Mouse (Mus musculus): ENCODE measurements around the gene Tcam1. TPM values are rescaled to one million over a fixed set of nuclear protein-coding genes. Genes with fewer than 3 reads are reported as not detected.

Gene Tcam1
- polyA plus RNA-seq, 1 experiment: not detected

DNA sequence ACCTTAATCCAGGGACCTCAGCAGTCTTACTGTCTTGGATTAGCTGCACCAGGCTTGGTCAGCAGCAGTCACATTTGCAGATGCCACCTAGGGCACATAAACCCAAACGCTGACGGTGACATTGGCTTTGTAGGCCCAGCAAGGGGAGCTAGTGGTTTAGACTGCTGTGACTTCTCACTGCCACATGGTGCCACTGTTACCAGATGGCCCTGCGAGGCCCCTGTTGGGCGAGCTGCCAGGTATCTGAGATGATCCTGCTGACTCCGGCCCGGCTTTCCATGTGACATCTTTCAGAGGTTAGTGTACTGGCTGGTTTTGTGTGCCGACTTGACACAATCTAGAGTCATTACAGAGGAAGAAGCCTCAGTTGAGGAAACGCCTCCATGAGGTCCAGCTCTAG is 12.9 kb downstream of the Tcam1 start:
- no peaks in the 10 kb centered on the region for H3K36me3 ChIP-seq (replicated peaks; ENCODE audit: low read length)
- peaks cover 8% of the 10 kb centered on the region for H3K9me3 ChIP-seq
- no peak for TF ChIP-seq GATA1 (IDR thresholded peaks at IDR 0.05; ENCODE audit: borderline replicate concordance, low read length)
- no peak for TF ChIP-seq FLI1 (IDR thresholded peaks at IDR 0.05; ENCODE audit: low read length)
- H3K4me1 ChIP-seq: peaks cover 2% of the 10 kb centered on the region; the same call in 1 of the 2 replicates
- H3K4me3 ChIP-seq (replicated peaks): no peak overlapping the region
- H3K27me3 ChIP-seq (replicated peaks): peaks cover 28% of the 10 kb centered on the region

DNA sequence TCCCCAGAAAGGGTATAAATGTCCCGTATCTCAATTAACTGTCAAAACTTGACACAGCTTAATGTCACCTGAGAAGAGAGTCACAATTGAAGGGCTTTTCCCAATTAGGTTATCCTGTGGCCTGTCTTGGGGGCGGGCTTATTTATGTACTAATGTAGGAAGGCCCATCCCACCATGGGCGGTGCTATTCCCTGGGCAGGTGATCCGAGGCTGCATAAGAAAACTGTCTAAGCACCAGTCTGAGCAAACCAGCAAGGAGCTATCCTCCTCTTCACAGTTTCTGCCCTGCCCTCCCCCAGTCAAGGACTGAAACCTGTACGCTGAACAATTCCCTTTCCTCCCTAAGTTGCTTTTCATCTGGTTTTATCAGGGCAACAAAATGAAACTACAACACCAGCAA is 13.9 kb downstream of the Tcam1 start:
- Histone ChIP-seq H3K36me3 (replicated peaks; ENCODE audit: low read length) (no peaks in the 10 kb centered on the region), H3K27me3 (replicated peaks) (peaks cover 18% of the 10 kb centered on the region)
- TF ChIP-seq FLI1 (IDR thresholded peaks at IDR 0.05; ENCODE audit: low read length) (no peak), GATA1 (IDR thresholded peaks at IDR 0.05; ENCODE audit: borderline replicate concordance, low read length) (no peak)

DNA sequence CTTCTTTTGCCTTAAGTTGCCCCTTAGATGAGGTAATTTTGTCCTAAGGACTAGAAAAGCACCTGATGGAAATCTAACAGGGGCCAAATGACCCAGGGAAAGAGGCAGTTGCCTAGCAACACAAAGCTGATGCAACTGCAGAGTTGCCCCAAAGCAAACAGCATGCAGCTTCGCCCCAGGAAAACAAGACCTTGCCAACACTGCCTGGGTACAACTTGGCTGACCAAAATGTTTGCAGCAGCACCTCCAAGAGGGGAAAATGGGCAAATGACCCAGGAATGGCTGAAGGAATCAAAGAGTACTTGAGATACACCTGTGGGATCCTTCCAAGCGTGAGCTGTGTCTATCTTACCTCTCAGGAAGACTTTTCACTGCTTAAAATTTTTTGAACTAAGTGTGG is 15.4 kb downstream of the Tcam1 start:
- no peak for TF ChIP-seq GATA1 (IDR thresholded peaks at IDR 0.05; ENCODE audit: borderline replicate concordance, low read length)
- no peak for TF ChIP-seq FLI1 (IDR thresholded peaks at IDR 0.05; ENCODE audit: low read length)
- Histone ChIP-seq H3K9me3 (peaks cover 8% of the 10 kb centered on the region), H3K27me3 (replicated peaks) (peaks cover 10% of the 10 kb centered on the region), H3K4me1 (no peaks in the 10 kb centered on the region), H3K36me3 (replicated peaks; ENCODE audit: low read length) (no peaks in the 10 kb centered on the region), H3K4me3 (replicated peaks) (no peak overlapping the region)

More for the DNA sequence above, 13.9 kb downstream of the Tcam1 start:
- Histone ChIP-seq H3K9me3 (peaks cover 8% of the 10 kb centered on the region), H3K4me3 (replicated peaks) (no peak overlapping the region), H3K4me1 (no peaks in the 10 kb centered on the region)

DNA sequence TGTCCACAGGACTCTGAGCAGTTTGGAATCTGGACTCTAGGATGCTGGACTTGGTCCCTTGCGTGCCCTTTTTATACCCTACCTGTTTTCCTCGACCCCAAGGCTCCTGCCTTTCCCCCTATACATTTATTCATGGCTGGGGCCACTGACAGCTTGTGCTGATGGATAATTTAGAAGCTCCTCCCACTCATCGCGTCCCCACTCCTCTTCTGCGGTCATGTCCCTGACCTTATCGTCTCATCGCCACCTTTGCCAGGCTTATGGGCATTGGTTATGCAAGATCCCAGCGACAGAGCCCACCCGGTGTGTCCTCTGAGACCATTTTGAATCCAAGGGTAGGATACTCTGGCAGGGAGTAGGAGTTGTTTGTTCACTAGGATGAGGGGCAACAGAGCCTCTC is 25.3 kb downstream of the Tcam1 start, which contains the start of gene Gh:
Gene Gh, minus strand, starts transcription at position 101 of the 400 bp plus-strand sequence.
- H3K4me3 ChIP-seq (replicated peaks): no peak within 1 kb of the TSS
- peaks cover 43% of the 10 kb centered on the region for H3K27me3 ChIP-seq (replicated peaks)
- H3K4me1 ChIP-seq: peaks cover 4% of the 10 kb centered on the region; the same call in 1 of the 2 replicates
- no peaks in the 10 kb centered on the region for H3K36me3 ChIP-seq (replicated peaks; ENCODE audit: low read length)
- 0 out of 2 replicates have a peak, but pooled peaks cover 5% of the 10 kb centered on the region for H3K9me3 ChIP-seq
- TF ChIP-seq GATA1 (IDR thresholded peaks at IDR 0.05; ENCODE audit: borderline replicate concordance, low read length) (no peak), FLI1 (IDR thresholded peaks at IDR 0.05; ENCODE audit: low read length) (no peak)

DNA sequence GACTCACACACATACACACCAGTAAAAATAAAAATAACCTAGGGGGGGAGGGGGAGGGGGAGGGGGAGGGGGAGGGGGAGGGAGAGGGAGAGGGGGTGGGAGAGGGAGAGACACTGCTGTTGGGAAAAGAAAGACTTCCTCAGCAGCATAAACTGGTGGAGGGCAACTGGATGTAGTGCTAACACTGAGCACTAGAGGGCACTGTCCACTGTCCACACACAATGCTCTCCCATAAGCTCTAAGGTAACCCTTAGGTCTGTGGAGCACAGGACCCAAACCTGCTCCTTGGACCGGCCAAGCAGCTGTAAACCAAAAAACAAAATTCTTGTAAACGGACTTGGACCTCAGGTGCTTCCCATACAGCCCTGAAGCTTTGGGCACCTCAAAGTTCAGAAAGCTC is 26.2 kb downstream of the Tcam1 start:
- Histone ChIP-seq H3K4me1 (peaks cover 4% of the 10 kb centered on the region; the same call in 1 of the 2 replicates), H3K27me3 (replicated peaks) (peaks cover 42% of the 10 kb centered on the region)
- TF ChIP-seq GATA1 (IDR thresholded peaks at IDR 0.05; ENCODE audit: borderline replicate concordance, low read length) (no peak), FLI1 (IDR thresholded peaks at IDR 0.05; ENCODE audit: low read length) (no peak)

DNA sequence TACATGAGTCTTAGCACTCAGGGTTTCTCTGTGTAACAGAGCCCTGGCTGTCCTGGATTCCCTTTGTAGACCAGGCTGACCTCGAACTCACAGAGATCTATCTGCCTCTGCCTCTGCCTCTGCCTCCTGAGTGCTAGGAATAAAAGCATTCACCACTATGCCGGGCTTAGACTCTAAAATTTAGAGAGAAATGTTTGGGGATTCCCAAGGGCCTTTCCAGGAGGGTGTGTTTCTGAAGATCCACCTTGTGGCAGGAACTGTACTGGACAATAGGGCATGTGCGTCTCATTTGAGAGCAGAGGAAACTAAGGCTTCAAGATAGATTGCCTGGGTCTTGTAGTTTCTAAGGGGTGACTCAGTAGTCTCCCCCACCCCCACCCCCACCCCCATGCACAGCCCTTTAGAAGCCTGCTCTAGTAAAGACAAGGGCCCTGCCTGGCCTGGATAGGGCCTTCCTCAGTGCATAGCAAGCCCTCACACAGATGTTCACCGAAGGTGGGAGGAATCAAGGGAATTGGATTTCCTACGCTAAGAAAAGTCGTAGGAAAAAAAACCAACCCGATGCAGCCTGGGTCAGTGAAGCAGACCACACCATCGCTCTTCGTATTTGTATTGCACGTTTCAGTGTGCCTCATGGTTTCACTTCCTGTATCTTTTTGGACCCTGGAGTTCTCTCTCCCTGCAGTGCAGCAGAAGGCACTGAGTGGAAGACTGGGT is 29.0 kb downstream of the Tcam1 start:
- H3K4me3 ChIP-seq (replicated peaks): no peak overlapping the region
- no peak for TF ChIP-seq GATA1 (IDR thresholded peaks at IDR 0.05; ENCODE audit: borderline replicate concordance, low read length)
- no peak for TF ChIP-seq FLI1 (IDR thresholded peaks at IDR 0.05; ENCODE audit: low read length)
- H3K4me1 ChIP-seq: peaks cover 4% of the 10 kb centered on the region; the same call in 1 of the 2 replicates
- no peaks in the 10 kb centered on the region for H3K36me3 ChIP-seq (replicated peaks; ENCODE audit: low read length)
- H3K9me3 ChIP-seq: no peaks in the 10 kb centered on the region
- peaks cover 31% of the 10 kb centered on the region for H3K27me3 ChIP-seq (replicated peaks)

More for the DNA sequence above, 26.2 kb downstream of the Tcam1 start:
- Histone ChIP-seq H3K36me3 (replicated peaks; ENCODE audit: low read length) (no peaks in the 10 kb centered on the region), H3K9me3 (0 out of 2 replicates have a peak, but pooled peaks cover 1% of the 10 kb centered on the region), H3K4me3 (replicated peaks) (no peak overlapping the region)

DNA sequence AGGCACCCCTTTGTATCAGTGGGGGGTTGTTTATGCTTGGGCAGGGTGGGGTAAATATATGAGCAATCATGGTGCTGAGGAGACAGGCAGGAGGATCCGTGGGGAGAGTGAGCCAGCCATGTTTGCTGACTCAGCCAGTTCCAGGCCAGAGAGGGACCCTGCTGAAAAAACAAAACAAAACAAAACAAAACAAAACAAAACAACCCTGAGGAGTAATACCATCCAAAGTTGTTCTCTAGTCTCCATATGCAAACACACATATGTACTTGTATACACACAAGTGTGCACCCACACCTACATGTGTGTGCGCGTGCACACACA is 29.6 kb downstream of the Tcam1 start:
- Histone ChIP-seq H3K27me3 (replicated peaks) (peaks cover 28% of the 10 kb centered on the region), H3K36me3 (replicated peaks; ENCODE audit: low read length) (no peaks in the 10 kb centered on the region), H3K4me3 (replicated peaks) (no peak overlapping the region), H3K4me1 (peaks cover 4% of the 10 kb centered on the region; the same call in 1 of the 2 replicates), H3K9me3 (no peaks in the 10 kb centered on the region)
- TF ChIP-seq GATA1 (IDR thresholded peaks at IDR 0.05; ENCODE audit: borderline replicate concordance, low read length) (no peak), FLI1 (IDR thresholded peaks at IDR 0.05; ENCODE audit: low read length) (no peak)

DNA sequence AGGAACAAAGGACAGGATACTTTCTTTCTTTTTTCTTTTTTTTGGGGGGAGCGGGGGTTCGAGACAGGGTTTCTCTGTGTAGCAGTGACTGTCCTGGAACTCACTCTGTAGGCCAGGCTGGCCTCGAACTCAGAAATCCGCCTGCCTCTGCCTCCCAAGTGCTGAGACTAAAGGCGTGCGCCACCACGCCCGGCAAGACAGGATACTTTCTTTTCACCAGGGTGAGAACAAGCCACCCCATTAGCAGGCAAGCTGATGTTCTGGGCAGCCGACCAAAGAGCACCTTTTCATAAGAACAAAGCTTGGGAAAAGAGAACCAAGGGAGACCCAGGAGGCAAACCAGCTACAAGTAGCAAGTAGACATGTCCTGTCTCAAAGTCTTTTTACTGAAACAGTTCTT is 30.3 kb downstream of the Tcam1 start:
- TF ChIP-seq FLI1 (IDR thresholded peaks at IDR 0.05; ENCODE audit: low read length): no peak
- TF ChIP-seq GATA1 (IDR thresholded peaks at IDR 0.05; ENCODE audit: borderline replicate concordance, low read length): no peak
- Histone ChIP-seq H3K36me3 (replicated peaks; ENCODE audit: low read length) (no peaks in the 10 kb centered on the region), H3K9me3 (no peaks in the 10 kb centered on the region), H3K4me1 (peaks cover 4% of the 10 kb centered on the region; the same call in 1 of the 2 replicates), H3K27me3 (replicated peaks) (peaks cover 29% of the 10 kb centered on the region), H3K4me3 (replicated peaks) (no peak overlapping the region)

DNA sequence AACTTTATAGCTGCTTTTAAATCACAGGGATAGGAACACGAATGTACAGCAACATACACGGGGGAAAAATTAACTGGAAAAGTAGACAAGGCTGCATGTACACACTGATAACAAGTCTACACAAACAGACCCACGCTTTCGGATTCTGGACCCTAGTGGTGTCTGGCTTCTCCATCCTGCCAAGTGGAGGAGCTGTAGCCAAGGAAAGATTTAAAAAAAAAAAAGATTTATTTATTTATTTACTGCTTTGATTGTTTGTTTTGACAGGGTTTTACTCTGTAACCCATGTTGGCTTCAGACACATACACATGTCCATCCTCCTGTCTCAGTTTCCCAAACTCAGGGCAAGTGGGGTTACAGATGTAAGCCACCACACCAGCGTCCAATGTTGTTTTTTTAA is 31.0 kb downstream of the Tcam1 start:
- peaks cover 34% of the 10 kb centered on the region for H3K27me3 ChIP-seq (replicated peaks)
- H3K36me3 ChIP-seq (replicated peaks; ENCODE audit: low read length): no peaks in the 10 kb centered on the region

DNA sequence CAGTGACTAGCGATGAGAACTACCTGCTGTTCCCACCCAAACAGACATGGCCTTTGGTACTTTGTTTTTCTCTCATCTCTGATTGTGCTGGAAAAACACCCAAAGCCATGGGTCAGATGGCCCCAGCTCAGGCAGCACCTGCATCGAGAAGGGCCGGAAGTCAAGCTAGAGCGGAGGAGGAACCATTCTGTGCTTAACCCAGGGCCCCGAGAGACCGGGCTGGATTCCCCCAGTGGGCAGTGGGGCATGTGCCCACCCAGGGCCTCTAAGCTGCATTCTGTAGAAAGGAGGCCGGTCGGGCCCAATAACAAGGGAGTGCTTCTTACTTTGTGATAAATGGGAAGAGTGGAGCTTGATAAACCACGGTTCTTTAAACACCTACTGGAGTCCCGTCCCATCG is 31.7 kb downstream of the Tcam1 start:
- TF ChIP-seq GATA1 (IDR thresholded peaks at IDR 0.05; ENCODE audit: borderline replicate concordance, low read length) (no peak), FLI1 (IDR thresholded peaks at IDR 0.05; ENCODE audit: low read length) (no peak)
- Histone ChIP-seq H3K4me1 (peaks cover 4% of the 10 kb centered on the region; the same call in 1 of the 2 replicates), H3K36me3 (replicated peaks; ENCODE audit: low read length) (no peaks in the 10 kb centered on the region), H3K27me3 (replicated peaks) (peaks cover 40% of the 10 kb centered on the region), H3K4me3 (replicated peaks) (no peak overlapping the region), H3K9me3 (no peaks in the 10 kb centered on the region)

More for the DNA sequence above, 31.0 kb downstream of the Tcam1 start:
- H3K4me3 ChIP-seq (replicated peaks): no peak overlapping the region
- H3K9me3 ChIP-seq: no peaks in the 10 kb centered on the region
- H3K4me1 ChIP-seq: peaks cover 4% of the 10 kb centered on the region; the same call in 1 of the 2 replicates
- no peak for TF ChIP-seq FLI1 (IDR thresholded peaks at IDR 0.05; ENCODE audit: low read length)
- no peak for TF ChIP-seq GATA1 (IDR thresholded peaks at IDR 0.05; ENCODE audit: borderline replicate concordance, low read length)
